Mouse (Mus musculus) kidney, adult 18-20 months (tissue): ENCODE data around the gene Apol7a.

ENCODE experiments used
- DNase-seq: peaks from one replicate; pipeline ENCODE4 v3.0.0; 2021

The Apol7a gene

GRCm38 (mm10) chr15:77370588-77370987 is 28.3 kb downstream of the Apol7a start:
- no peak for DNase-seq

DNA sequence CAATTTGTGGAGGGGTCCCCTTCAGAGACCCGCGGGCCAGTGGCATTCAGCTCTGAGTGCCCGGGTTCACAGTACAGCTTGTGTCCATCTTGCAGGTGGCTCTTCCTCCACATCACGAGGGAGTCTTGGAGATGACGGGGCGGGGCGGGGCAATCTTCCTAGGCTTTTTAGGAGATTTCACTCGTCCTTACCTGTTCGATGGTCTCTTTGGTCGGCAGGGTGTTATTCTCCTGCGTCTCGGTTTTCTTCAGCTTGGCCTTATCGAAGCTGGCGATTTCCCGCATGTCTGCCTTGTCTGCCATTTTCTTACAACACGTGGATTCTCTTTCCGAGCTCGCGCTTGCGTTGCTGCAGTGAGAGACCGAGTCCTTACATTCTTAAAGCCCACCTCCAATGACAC is 28.9 kb downstream of the Apol7a start:
- no peak for DNase-seq

GRCm38 (mm10) chr15:77368818-77369320 is 30.0 kb downstream of the Apol7a start:
- no peak for DNase-seq

DNA sequence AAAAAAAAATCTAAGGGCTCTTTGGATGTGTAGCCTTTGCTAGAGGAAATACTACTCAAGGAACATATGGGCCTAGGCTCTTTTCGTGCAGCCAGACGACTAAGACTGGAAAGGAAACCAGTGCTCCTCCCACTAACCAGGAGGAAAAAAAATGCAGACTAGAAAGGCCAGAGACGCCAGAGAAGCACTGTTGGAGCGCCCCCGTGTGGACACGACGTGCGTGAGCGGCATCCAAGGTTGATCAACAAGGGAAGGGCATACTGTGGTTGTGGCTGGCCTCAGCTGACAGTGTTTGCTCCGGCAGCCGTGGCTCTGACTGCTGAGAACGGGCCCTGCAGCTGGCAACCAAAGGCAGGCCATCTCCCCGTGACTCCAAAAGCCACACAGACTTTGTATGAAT is 30.8 kb downstream of the Apol7a start:
- DNase-seq, result peak; percentile 96

GRCm38 (mm10) chr15:77367504-77367903 is 31.4 kb downstream of the Apol7a start:
- DNase-seq, result no peak

DNA sequence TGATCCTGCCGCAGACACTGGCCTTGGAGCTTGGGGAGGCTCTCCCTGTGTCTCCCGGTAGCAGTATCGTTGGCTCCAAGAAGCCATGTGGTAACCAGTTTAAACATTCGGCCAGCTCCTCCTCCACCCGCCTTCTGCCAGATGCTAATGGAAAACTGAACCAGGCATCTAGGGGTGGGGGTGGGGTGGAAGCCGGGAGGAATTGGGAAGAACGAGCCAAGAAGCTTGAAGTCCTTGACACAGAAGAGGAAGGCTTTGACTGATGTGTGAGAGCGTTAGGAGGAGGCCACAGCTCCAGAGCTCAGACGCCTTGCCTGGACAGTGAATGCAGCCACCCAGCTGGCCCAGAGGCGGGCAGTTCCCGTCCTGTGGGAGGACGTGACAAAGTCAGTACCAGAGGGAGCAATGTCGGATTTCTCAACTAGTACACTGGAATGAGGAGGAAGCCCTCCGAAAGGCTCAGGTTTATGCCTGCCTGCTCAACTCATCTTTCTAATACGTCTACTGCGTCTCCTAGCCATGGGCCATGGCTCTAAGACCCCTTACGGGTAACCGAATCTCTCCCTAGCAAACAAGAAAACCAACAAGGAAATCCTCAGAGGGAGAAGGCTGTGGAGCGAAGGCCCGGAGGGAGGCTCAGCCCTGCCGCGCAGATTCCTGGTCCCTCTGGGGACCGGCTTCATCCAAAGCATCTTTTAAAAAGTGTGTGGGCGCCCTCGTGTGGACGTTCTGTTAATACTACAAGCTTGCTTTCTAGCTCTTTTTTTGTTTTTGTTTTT is 32.0 kb downstream of the Apol7a start:
- DNase-seq, result peak; percentile 83

- no peak for DNase-seq
Measured at GRCm38 (mm10) chr15:77365700-77366570, 33.0 kb downstream of the Apol7a start.

DNA sequence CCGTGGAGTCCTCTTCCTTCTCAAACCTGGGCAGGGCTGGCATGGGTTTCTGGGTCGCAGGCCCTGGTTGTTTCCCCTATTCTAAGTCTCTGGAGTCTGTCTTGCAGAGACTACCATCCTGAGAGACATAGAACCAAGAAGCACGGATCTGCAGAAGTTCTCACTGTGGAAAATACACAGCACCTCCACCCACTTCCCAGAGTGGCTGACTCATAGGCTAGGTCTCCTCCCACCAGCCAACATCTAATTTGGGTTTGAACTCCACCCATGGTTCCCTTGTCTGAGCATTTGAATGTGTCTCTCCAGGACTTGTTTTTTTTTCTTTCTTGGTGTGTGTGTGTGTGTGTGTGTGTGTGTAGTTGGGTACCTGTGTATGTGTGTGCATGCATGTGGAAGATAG is 34.9 kb downstream of the Apol7a start:
- no peak for DNase-seq

- DNase-seq, result no peak
Measured at GRCm38 (mm10) chr15:77363578-77363977, 35.3 kb downstream of the Apol7a start.

DNA sequence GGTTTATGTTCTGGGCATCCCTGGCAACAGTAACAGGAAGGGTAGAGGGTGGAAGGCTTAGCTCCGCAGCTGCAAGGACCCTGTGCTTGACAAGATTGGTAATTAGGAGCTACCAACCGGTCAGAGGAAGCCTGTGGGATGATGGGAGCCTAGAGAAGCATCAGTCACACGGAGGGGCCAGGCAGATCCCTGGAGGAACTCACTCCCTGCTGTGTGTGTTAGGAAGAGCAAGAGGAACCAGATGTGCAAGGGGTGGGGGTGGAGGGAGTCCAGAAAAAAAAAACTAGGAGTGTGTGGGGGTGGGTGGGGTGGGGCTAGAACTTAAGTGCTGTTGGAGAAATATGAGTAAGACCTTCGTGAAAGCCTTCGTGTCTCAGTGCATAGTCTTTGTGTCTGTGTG is 36.0 kb downstream of the Apol7a start:
- no peak for DNase-seq

DNA sequence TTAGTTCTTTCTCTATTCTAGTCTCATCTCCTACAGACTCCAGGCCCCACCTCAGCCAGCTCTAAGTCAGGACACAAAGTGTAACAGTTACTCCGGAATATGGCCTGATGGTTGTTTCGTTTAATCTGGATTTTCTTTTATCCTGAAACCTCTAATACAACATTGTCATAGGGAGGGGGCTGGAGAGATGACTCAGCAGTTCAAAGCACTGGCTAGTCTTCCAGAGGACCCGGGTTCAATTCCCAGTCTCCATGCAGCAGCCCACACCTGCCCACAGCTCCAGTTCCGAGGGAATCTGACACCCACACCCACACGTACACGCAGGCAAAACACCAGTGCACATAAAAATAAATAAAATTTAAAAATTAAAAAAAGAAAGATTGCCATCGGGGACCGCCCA is 39.0 kb downstream of the Apol7a start:
- no peak for DNase-seq

- DNase-seq, result peak; percentile 39
Measured at GRCm38 (mm10) chr15:77359486-77359885, 39.4 kb downstream of the Apol7a start.

- DNase-seq, result no peak
Measured at GRCm38 (mm10) chr15:77359084-77359483, 39.8 kb downstream of the Apol7a start.

- DNase-seq, result peak; percentile 88
Measured at GRCm38 (mm10) chr15:77358320-77359040, 40.4 kb downstream of the Apol7a start.

DNA sequence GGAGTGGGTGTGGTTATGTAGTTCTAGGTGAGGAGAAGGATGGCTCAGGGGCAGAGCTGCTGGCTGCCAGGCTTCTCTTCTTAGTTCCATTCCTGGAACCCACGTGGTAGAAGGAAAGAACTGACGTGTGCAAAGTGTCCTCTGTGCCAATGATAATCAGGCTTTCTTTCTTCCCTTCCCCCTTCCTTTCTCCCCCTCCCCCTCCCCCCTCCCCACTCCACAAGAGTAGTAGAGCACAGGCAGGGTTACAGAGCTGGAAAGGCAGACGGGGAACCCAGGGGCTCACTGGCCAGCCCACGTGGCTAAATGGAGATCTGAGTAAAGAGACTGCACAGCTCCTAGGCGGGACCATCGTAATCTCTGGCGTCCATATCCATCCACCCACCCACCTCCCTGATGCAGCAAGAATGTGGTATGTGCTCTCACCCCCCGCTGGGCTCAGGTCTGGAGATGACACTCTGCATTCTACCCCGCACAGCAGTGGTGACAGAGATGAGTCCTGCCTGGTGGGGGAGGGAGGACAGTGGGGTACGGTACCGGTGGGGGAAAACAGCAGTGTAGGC is 42.6 kb downstream of the Apol7a start:
- no peak for DNase-seq

DNA sequence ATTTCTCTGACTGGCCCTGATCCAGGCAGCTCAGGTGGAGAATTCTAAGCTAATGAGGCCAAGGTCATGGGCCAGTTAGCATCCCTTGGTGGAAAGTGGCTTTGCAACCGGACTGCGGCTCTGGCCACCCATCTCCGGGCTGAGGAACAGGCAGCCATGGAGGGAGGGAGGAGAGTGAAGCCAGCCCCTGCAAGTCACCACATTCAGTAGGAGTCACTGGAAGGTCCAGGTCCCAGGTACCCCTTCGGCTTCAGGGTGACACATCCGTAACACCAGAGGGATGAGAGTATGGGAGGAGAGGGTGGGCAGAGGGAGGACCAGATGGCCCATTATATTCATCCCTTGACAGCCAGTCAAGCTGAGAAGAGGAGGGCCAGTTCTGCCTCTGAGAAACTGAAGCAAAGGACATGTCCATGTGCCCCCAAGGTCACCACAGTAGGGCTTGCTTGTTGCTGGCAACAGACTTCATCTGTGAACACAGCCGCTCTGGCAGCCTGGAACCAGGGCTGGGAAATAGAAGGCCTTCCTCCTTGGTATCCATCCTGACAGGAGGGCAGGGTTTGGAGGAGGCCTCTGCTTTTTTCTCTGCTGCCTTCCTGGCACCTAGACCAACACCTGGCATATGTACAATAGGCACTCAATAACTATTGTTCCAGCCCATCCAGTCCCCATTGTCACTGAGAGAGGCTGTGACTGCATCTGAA is 43.9 kb downstream of the Apol7a start:
- DNase-seq, result no peak

GRCm38 (mm10) chr15:77354496-77354847 is 44.4 kb downstream of the Apol7a start:
- no peak for DNase-seq

- no peak for DNase-seq
Measured at GRCm38 (mm10) chr15:77353764-77354163, 45.1 kb downstream of the Apol7a start.

DNA sequence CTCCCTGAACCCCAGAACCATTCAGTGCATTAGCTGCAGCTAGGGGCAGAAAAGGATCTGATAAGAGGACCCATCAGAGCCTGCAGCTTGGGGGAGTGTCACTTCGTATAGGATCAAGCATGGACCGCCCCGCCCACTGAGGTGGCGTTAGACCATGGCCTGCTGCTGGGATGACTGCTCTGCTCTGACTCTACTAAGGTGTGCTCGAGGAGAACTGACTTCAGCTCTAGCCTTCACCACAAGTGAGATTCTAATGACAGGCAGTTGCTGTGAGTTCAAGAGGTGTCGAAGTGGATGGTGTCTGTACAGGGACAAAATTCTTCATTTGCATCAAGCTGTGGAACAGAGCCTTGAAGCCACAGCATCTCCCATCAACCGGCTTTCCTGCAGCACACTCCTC is 46.0 kb downstream of the Apol7a start:
- no peak for DNase-seq

DNA sequence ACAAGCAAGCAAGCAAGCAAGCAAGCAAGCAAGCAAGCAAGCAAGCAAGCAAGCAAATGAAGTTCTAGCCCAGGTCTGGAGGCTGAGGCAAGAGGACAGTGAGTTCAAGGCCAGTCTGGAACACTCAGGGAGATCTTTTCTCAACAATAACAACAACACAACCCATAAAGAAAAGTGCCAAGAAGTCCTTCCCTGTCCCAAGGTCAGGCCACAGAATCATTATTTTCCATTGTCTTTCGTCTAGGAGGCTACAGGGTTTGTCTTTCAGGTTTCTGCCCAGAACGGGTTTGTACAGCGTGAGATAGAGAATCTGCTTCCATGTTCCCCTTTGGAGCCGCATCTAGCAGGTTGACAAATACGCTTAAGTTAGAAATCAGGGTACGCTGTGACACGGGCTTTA is 48.8 kb downstream of the Apol7a start:
- no peak for DNase-seq

DNA sequence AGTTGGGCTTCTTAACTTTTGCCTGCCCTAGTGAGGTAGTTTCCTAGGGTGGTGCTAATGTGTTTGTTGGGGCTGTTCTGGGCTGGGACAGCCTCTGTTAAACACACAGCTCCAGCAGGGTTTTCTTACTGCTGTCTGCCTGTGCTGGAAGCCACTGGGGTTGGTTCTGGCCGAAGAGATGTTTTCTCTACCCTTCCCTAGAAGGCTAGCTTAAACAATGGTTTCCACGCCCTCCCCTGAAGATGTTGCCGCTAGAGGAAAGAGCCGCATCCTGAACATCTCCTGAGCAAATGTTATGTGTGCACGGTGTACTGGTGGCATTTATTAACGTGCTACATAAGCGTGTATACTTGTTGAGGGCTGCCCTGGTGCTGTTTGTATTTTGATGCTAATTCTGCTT is 50.8 kb downstream of the Apol7a start:
- no peak for DNase-seq
